Mouse (Mus musculus): ENCODE measurements around the gene Nudt4. TPM values are rescaled to one million over a fixed set of nuclear protein-coding genes. Genes with fewer than 3 reads are reported as not detected.

Gene Nudt4
- polyA plus RNA-seq, 1 experiment = 43.5 TPM

DNA sequence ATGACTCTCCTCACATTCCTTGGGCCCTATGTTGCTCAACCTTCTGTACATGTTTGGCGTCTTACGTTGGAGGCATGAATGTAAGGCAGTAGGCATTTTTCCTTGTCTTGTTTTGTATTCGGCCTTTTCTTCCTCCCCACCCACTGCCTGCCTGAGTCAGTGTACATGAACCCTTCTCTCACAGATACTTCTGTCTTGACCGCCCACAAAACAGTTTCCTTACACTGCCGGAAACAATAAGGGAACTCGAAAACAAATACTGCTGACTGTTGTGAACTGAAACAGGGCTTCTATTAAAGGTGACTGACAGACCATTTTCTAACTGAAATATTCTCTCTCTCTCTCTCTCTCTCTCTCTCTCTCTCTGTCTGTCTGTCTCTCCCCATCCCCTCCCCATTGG, 55.2 kb downstream of the Nudt4 start:
- WGBS = 68% methylated on average over 6 of the region's 6 CpGs
- no peak for DNase-seq (ENCODE audit: low read depth, low spot score)

- DNase-seq (ENCODE audit: low read depth, low spot score) = no peak
- 80% methylated on average over 8 of the region's 8 CpGs for WGBS
These were observed 55.8 kb downstream of the Nudt4 start for GRCm38 (mm10) chr10:95508126-95508525.

- 0% methylated on average over 1 of the region's 1 CpGs for WGBS
These were observed 59.6 kb downstream of the Nudt4 start for GRCm38 (mm10) chr10:95504341-95504740.

DNA sequence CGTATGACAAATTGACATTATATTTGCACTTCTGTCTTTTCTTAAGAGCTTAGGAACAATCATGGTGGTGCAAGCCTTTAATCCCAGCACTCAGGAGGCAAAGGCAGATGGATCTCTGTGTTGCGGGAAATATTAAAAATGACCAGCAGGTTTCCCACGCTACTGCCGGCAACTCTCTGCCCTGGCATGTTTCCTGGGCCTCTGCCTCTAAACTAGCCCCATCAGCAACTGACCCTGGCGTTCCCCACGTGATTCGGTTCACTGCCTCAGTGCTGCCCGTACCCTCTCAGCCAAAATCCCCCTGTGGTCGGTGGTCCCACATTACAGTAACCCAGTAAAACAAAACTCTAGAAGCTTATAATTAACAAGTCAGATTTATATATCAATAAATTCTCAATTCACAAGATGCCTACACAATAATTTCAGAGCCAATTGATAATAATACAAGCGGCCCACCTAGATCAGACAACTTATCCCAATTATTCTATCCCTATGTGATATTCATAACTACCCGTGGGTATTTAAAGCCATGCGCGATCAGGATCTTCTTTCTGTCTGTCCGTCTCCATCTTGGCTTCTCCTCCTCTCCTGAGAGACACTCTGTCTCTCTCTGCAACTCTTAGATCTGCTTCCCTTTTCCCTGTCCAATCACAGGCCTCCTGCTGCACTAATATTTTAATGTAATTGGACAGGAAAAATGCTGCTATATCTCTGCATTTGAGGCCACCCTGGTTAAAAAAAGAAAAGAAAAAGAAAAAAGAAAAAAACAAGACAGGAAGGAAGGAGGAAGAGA, 60.3 kb downstream of the Nudt4 start:
- WGBS = 87% methylated on average over 14 of the region's 14 CpGs
- no peak for DNase-seq (ENCODE audit: low read depth, low spot score)

More at GRCm38 (mm10) chr10:95504341-95504740, 59.6 kb downstream of the Nudt4 start:
- DNase-seq (ENCODE audit: low read depth, low spot score) = no peak

DNA sequence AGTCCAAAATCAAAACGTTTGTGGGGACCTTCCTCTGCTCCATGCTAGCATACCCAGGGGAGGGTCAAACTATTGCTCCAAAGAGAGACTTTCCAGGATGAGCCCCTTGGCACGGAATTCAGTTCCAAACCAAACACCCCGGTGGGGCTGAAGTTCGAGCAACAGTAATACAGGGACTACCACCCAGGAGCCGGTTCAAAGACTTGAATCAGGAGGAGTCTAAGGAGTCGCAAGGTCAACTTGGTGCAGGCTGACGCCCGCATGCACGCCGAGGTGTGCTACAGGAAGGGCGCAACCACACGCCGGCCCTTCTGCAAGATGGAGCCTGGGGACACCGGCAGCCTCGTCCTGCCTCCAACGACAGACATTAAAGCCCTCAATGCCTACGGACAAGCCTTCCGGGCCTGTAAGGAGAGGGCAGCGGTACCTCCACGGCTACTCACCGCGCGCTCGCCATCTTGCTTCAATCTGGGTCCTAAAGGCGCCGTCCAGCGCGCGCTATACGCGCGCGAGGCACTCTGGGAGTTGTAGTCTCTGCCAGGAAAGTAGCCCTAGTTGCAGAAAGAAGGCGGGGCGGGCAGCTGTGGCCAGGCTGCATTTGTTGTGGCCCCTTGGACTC, 62.4 kb downstream of the Nudt4 start, which contains the start of gene Mrpl42:
TSS of gene Mrpl42 (minus strand) at position 478 of the 619 bp plus-strand sequence.
- under 1% methylated on average over 35 of the region's 35 CpGs for WGBS
- DNase-seq (ENCODE audit: low read depth, low spot score) = peak; percentile 85

DNA sequence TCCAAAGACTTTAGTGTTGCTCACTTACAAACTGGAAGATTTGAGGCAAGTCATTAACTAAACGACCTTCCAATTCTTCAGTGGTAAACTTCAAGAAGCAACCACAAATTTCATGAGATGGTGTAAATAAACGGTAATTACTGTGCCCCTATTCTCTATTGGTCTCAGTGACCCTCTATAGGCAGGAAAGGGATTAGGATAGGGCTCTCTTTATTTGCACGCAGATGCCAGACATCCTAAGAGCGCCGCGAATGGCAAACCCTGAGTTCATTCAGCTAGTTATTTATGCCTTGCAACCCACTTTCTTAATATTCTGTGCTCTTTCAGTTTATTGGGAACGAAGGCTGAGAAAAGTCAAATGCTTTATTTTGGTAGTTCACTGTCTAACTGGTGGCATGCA, 62.9 kb downstream of the Nudt4 start:
- DNase-seq (ENCODE audit: low read depth, low spot score) = no peak
- WGBS = 0% methylated on average over 7 of the region's 7 CpGs

Other genes with a start within 250 kb of the Nudt4 start
- 13.4 and 14.7 TPM in 2 replicates for gene Cradd, start 240.0 kb downstream of the Nudt4 start, polyA plus RNA-seq (2012; rRNA removed)
- gene Socs2, start 147.0 kb downstream of the Nudt4 start, polyA plus RNA-seq (2012; rRNA removed) = 36.0 and 50.3 TPM in 2 replicates
- 142 and 148 TPM in 2 replicates for gene Mrpl42, start 62.2 kb downstream of the Nudt4 start, polyA plus RNA-seq (2012; rRNA removed)
- gene Ube2n, start 49.0 kb downstream of the Nudt4 start, polyA plus RNA-seq (2012; rRNA removed) = 63.4 and 72.6 TPM in 2 replicates
- not detected in 2 replicates for gene Anapc15-ps, start 109.3 kb upstream of the Nudt4 start, polyA plus RNA-seq (2012; rRNA removed)